10 mouse cellular contexts compared by ENCODE assay signal in genomic region chr10:70132087-70132560, GRCm38 (mm10). TPM values are rescaled to one million over a fixed set of nuclear protein-coding genes. Genes with fewer than 3 reads are reported as not detected.
A peak's percentile ranks its signal among the peaks of the same experiment; 100 is the strongest.
DNase-seq lines count a peak whose midpoint lies in the region; ATAC-seq and TF ChIP-seq lines count a peak whose summit lies in the region.
"Had no signal": no experiment of that assay in that cellular context is flagged by ENCODE, and none has a peak within 500 bp of the region (broad histone marks: within the 10 kb centered on the region; RNA-seq: fewer than 3 reads in every experiment).

No protein-coding gene starts in this region.

- H3K4me3 ChIP-seq in ES-Bruce4 (ENCODE audit: low read depth, low read length): no peak overlapping the region
- no peak overlapping the region for H3K4me3 ChIP-seq in lung, embryonic 16.5 days (ENCODE audit: low read length)
- no peak overlapping the region for H3K4me3 ChIP-seq in kidney, embryonic 16.5 days (ENCODE audit: low read length)
- no peak overlapping the region for H3K4me3 ChIP-seq in kidney, embryonic 14.5 days (ENCODE audit: low read length)

- peak; percentile 30 to 48 for DNase-seq in heart, postnatal 14 days
- no peak for DNase-seq in cerebellum, adult 9-10 months
- DNase-seq in cerebellum, adult 18-20 months: no peak
- DNase-seq: kidney, adult 2 months had no signal

- H3K27ac ChIP-seq in ES-Bruce4 (ENCODE audit: insufficient read depth, low read length): peak overlapping the region; percentile 82
- no peak overlapping the region for H3K27ac ChIP-seq in lung, embryonic 16.5 days (ENCODE audit: low read length)
- no peak overlapping the region; the same call in 1 of the 2 replicates for H3K27ac ChIP-seq in kidney, embryonic 16.5 days (ENCODE audit: low read length)
- H3K27ac ChIP-seq in kidney, embryonic 14.5 days (ENCODE audit: low read depth, low read length): no peak overlapping the region

- 14% methylated on average over 5 of the region's 5 CpGs for WGBS in lung, embryonic 16.5 days
- WGBS in kidney, embryonic 16.5 days: 59% methylated on average over 5 of the region's 5 CpGs
- 53% methylated on average over 5 of the region's 5 CpGs for WGBS in kidney, embryonic 14.5 days

- peaks cover 3% of the 10 kb centered on the region for H3K4me1 ChIP-seq in ES-Bruce4 (ENCODE audit: control insufficient read depth, insufficient read depth, low read length)
- H3K4me1 ChIP-seq in lung, embryonic 16.5 days (replicated peaks; ENCODE audit: control insufficient read depth, insufficient read depth, low read length): peaks cover 32% of the 10 kb centered on the region
- H3K4me1 ChIP-seq in kidney, embryonic 16.5 days (ENCODE audit: insufficient read depth, low read length): peaks cover 30% of the 10 kb centered on the region
- peaks cover 23% of the 10 kb centered on the region for H3K4me1 ChIP-seq in kidney, embryonic 14.5 days (ENCODE audit: control insufficient read depth, insufficient read depth, low read length)

- H3K9me3 ChIP-seq in ES-Bruce4 (replicated peaks; ENCODE audit: control insufficient read depth, insufficient read depth, low read length, poor library complexity, severe bottlenecking): no peaks in the 10 kb centered on the region
- H3K9me3 ChIP-seq in lung, embryonic 16.5 days (ENCODE audit: control insufficient read depth, low read length): no peaks in the 10 kb centered on the region
- H3K9me3 ChIP-seq in kidney, embryonic 16.5 days (ENCODE audit: low read length): no peaks in the 10 kb centered on the region; the same call in 1 of the 2 replicates
- no peaks in the 10 kb centered on the region for H3K9me3 ChIP-seq in kidney, embryonic 14.5 days (ENCODE audit: control insufficient read depth, low read length)

- intact Hi-C loops in heart, postnatal 14 days (cut with DNase I): loop anchor here (5.0 kb wide), 1 partner anchor 35 kb away; the partner anchor contains the start of gene Ccdc6

- no peak overlapping the region for H3K4me2 ChIP-seq in lung, embryonic 16.5 days (ENCODE audit: low read depth, low read length)
- no peak overlapping the region for H3K4me2 ChIP-seq in kidney, embryonic 16.5 days (replicated peaks; ENCODE audit: low read depth, low read length)
- no peak overlapping the region for H3K4me2 ChIP-seq in kidney, embryonic 14.5 days (replicated peaks; ENCODE audit: low read depth, low read length)

- TF ChIP-seq CTCF in ES-Bruce4 (IDR thresholded peaks at IDR 0.05; ENCODE audit: low read depth, low read length): no peak

- no peak overlapping the region for H3K9ac ChIP-seq in ES-Bruce4 (ENCODE audit: low read depth, poor library complexity, severe bottlenecking)
- H3K9ac ChIP-seq in lung, embryonic 16.5 days (ENCODE audit: low read length): no peak overlapping the region
- H3K9ac ChIP-seq in kidney, embryonic 16.5 days (replicated peaks; ENCODE audit: low read length): no peak overlapping the region
- no peak overlapping the region for H3K9ac ChIP-seq in kidney, embryonic 14.5 days (ENCODE audit: low read depth, low read length)

- peak; percentile 50; the same call in 1 of the 2 replicates for ATAC-seq in erythroblast, adult 5-6 weeks (replicated peaks; ENCODE audit: low FRiP score, poor library complexity, severe bottlenecking)
- ATAC-seq in lung, embryonic 16.5 days (ENCODE audit: low read depth): 0 out of 2 replicates have a peak, but pooled peaks have one; percentile 45
- ATAC-seq in kidney, embryonic 16.5 days (ENCODE audit: low FRiP score, low TSS enrichment): no peak
- no peak for ATAC-seq in kidney, embryonic 14.5 days (ENCODE audit: low FRiP score, low TSS enrichment)
- ATAC-seq: CD4-positive, CD25-positive, alpha-beta regulatory T cell, adult 4 months had no signal

- TF ChIP-seq POLR2A in ES-Bruce4 (IDR thresholded peaks at IDR 0.05; ENCODE audit: insufficient read depth, low read length): no peak

- peak; percentile 90 for TF ChIP-seq EP300 in ES-Bruce4 (IDR thresholded peaks at IDR 0.05; ENCODE audit: insufficient read depth, low read depth, low read length)

- no peaks in the 10 kb centered on the region for H3K36me3 ChIP-seq in ES-Bruce4 (ENCODE audit: control insufficient read depth, insufficient read depth, low read length, poor library complexity, severe bottlenecking)
- no peaks in the 10 kb centered on the region for H3K36me3 ChIP-seq in lung, embryonic 16.5 days (ENCODE audit: control insufficient read depth, insufficient read depth, low read length)
- no peaks in the 10 kb centered on the region for H3K36me3 ChIP-seq in kidney, embryonic 16.5 days (ENCODE audit: insufficient read depth, low read length)
- no peaks in the 10 kb centered on the region for H3K36me3 ChIP-seq in kidney, embryonic 14.5 days (ENCODE audit: control insufficient read depth, insufficient read depth, low read length)

- no peaks in the 10 kb centered on the region for H3K27me3 ChIP-seq in ES-Bruce4 (ENCODE audit: control insufficient read depth, insufficient read depth, low read length, poor library complexity, severe bottlenecking)
- H3K27me3 ChIP-seq in lung, embryonic 16.5 days (ENCODE audit: control insufficient read depth, insufficient read depth, low read depth, low read length): no peaks in the 10 kb centered on the region
- H3K27me3 ChIP-seq in kidney, embryonic 16.5 days (ENCODE audit: insufficient read depth, low read length): no peaks in the 10 kb centered on the region
- no peaks in the 10 kb centered on the region for H3K27me3 ChIP-seq in kidney, embryonic 14.5 days (ENCODE audit: control insufficient read depth, insufficient read depth, low read length)

RNA-seq across cellular contexts. Expression of gene Ccdc6, which starts 35.2 kb away (rescaled TPM):
- 57.6 and 61.8 TPM in 2 replicates for polyA plus RNA-seq in ES-Bruce4 (2011; ENCODE audit: insufficient read depth, insufficient read length, low read depth, missing spikeins)
- 16.5 and 19.6 TPM in 2 replicates for total RNA-seq in erythroblast, adult 5-6 weeks (2015; ENCODE audit: low replicate concordance)
- 18.6 and 35.5 TPM in 2 replicates for total RNA-seq in erythroblast, adult 5-6 weeks (2017; ENCODE audit: low replicate concordance)
- 10 to 100 TPM; 31.0 to 31.4 TPM for total RNA-seq in heart, postnatal 14 days (2021)
- 15.1 and 16.3 TPM in 2 replicates for polyA plus RNA-seq in lung, embryonic 16.5 days (2015; fragmentation: Nextera tagmentation; extraction: Ambion mirVana)
- 18.3 and 22.4 TPM in 2 replicates for polyA plus RNA-seq in kidney, embryonic 16.5 days (2015; fragmentation: Nextera tagmentation; extraction: Ambion mirVana)
- 36.4 and 39.6 TPM in 2 replicates for polyA plus RNA-seq in kidney, embryonic 14.5 days (2014; fragmentation: Nextera tagmentation; extraction: Ambion mirVana)

Comparison
In these comparisons a context has a peak if more than half of its experiments do, and no peak if none do; other contexts are left out.
1. ATAC-seq: peak in erythroblast, adult 5-6 weeks (single experiment) and lung, embryonic 16.5 days (single experiment); none in kidney, embryonic 16.5 days (single experiment) and kidney, embryonic 14.5 days (single experiment).
2. DNase-seq: peak in heart, postnatal 14 days (2 of 2); none in cerebellum, adult 9-10 months (single experiment) and cerebellum, adult 18-20 months (0 of 2).